Mouse (Mus musculus): ENCODE data around the gene Rfx8. TPM values are rescaled to one million over a fixed set of nuclear protein-coding genes. Genes with fewer than 3 reads are reported as not detected.

The Rfx8 gene
- total and polyA plus RNA-seq, 2 experiments = 0.04 to 0.09 TPM

DNA sequence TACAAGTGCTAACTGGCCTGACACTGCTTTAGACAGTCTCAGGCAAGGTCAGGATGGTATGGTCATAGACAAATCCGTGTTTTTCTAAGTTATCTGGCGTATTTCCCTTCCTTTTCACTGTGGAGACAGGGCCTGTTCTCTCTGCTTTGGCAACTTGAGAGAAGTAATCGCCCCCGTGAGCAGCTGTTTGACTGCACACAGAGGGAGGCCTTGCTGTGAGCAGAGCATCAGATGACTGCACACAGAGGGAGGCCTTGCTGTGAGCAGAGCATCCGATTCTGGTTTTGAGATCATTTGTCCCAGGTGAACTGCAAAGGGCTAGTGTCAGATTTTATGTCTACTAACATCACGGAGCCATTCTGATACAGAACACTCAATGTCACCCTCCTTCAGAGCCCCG is 20.2 kb upstream of the Rfx8 start:
- no peaks in the 10 kb centered on the region for H3K36me3 ChIP-seq (ENCODE audit: control insufficient read depth, insufficient read depth, low read length)
- 76% methylated on average over 7 of the region's 7 CpGs for WGBS
- no peaks in the 10 kb centered on the region for H3K79me2 ChIP-seq (ENCODE audit: control insufficient read depth, insufficient read depth, low read length)
- H3K27me3 ChIP-seq (ENCODE audit: control insufficient read depth, insufficient read depth, low read length) = no peaks in the 10 kb centered on the region
- no peak overlapping the region for H3K4me3 ChIP-seq (ENCODE audit: insufficient read depth, low read depth, low read length)
- no peak overlapping the region for H3K27ac ChIP-seq (replicated peaks; ENCODE audit: insufficient read depth, low read depth, low read length)
- DNase-seq (ENCODE audit: extremely low read depth, low read depth, low spot score) = no peak
- H3K4me1 ChIP-seq (ENCODE audit: control insufficient read depth, insufficient read depth, low read length) = no peaks in the 10 kb centered on the region; the same call in 1 of the 2 replicates
- TF ChIP-seq CTCF (IDR thresholded peaks at IDR 0.05; ENCODE audit: low read depth, low read length) (no peak), POLR2A (IDR thresholded peaks at IDR 0.05; ENCODE audit: extremely low read depth, insufficient read depth, low read length) (no peak)
- no peak overlapping the region for H3K9ac ChIP-seq (ENCODE audit: low read depth, low read length)

GRCm38 (mm10) chr1:39740002-39740401 is 19.2 kb upstream of the Rfx8 start:
- DNase-seq (ENCODE audit: extremely low read depth, low read depth, low spot score) = no peak
- WGBS = 91% methylated on average over 4 of the region's 4 CpGs
- Histone ChIP-seq H3K4me1 (ENCODE audit: control insufficient read depth, insufficient read depth, low read length) (peaks cover 2% of the 10 kb centered on the region; the same call in 1 of the 2 replicates), H3K27me3 (ENCODE audit: control insufficient read depth, insufficient read depth, low read length) (no peaks in the 10 kb centered on the region), H3K9ac (ENCODE audit: low read depth, low read length) (no peak overlapping the region), H3K79me2 (ENCODE audit: control insufficient read depth, insufficient read depth, low read length) (no peaks in the 10 kb centered on the region), H3K27ac (replicated peaks; ENCODE audit: insufficient read depth, low read depth, low read length) (no peak overlapping the region), H3K4me3 (ENCODE audit: insufficient read depth, low read depth, low read length) (no peak overlapping the region), H3K36me3 (ENCODE audit: control insufficient read depth, insufficient read depth, low read length) (no peaks in the 10 kb centered on the region)
- no peak for TF ChIP-seq POLR2A (IDR thresholded peaks at IDR 0.05; ENCODE audit: extremely low read depth, insufficient read depth, low read length)

DNA sequence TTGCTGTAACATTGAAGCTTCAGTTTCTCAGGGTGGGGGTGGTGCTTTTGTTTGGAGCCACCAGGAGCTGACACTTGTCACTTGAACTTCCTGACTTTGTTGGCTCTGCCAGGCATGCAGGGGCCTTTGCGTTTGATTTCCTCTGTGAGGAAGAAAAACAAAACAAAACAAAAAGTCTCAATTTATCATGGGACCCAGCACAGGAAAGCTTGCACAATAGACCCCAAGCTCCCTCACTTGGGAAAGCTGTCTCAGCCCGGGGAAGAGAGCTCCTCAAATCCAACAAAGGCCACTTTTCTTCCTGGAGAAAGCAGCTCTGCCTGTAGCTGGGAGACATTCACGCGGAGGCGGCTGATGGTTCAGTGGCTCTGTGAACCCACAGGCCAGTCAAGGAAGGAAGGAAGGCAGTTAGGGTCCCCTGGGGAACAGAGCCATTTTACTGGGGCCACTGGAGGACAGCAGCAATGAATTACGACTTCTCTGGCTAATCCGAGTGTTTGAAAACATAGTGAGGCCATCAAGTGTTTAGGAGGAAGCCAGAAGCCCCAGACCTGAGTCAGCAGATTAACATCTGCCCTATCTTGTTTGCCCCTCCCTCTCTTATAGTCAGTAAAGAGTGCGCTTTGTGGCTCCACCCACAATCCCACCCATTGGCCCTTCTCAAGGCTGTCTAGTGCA is 15.3 kb upstream of the Rfx8 start:
- no peak overlapping the region for H3K9ac ChIP-seq (ENCODE audit: low read depth, low read length)
- H3K79me2 ChIP-seq (ENCODE audit: control insufficient read depth, insufficient read depth, low read length) = no peaks in the 10 kb centered on the region
- peaks cover 2% of the 10 kb centered on the region; the same call in 1 of the 2 replicates for H3K4me1 ChIP-seq (ENCODE audit: control insufficient read depth, insufficient read depth, low read length)
- 39% methylated on average over 8 of the region's 8 CpGs for WGBS
- H3K36me3 ChIP-seq (ENCODE audit: control insufficient read depth, insufficient read depth, low read length) = no peaks in the 10 kb centered on the region
- peak; percentile 20 for DNase-seq (ENCODE audit: extremely low read depth, low read depth, low spot score)
- H3K4me3 ChIP-seq (ENCODE audit: insufficient read depth, low read depth, low read length) = no peak overlapping the region
- no peaks in the 10 kb centered on the region for H3K27me3 ChIP-seq (ENCODE audit: control insufficient read depth, insufficient read depth, low read length)
- H3K27ac ChIP-seq (replicated peaks; ENCODE audit: insufficient read depth, low read depth, low read length) = peak overlapping the region; percentile 79
- TF ChIP-seq CTCF (IDR thresholded peaks at IDR 0.05; ENCODE audit: low read depth, low read length) = no peak
- TF ChIP-seq POLR2A (IDR thresholded peaks at IDR 0.05; ENCODE audit: extremely low read depth, insufficient read depth, low read length) = no peak

DNA sequence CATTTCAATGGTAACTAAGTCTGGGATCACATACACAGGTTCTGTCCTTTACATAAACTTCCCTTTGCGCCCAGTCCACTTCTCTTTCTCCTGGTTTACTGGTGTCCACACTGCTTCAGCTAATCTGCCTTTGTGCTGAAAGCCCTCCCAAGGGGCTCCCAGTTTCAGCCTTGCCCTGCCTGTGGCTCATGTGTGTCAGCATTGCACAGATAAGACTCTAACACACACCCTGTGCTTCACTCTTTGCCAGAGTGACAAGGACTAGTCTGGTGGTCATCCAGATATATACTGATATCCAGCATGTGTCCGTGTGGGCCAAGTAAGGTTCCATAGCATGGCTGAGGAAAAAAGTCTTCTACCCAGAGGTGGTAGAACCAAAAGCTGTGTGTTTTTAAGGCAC is 14.7 kb upstream of the Rfx8 start:
- H3K4me3 ChIP-seq (ENCODE audit: insufficient read depth, low read depth, low read length) = no peak overlapping the region
- no peaks in the 10 kb centered on the region for H3K27me3 ChIP-seq (ENCODE audit: control insufficient read depth, insufficient read depth, low read length)
- TF ChIP-seq POLR2A (IDR thresholded peaks at IDR 0.05; ENCODE audit: extremely low read depth, insufficient read depth, low read length) = no peak
- no peak for TF ChIP-seq CTCF (IDR thresholded peaks at IDR 0.05; ENCODE audit: low read depth, low read length)
- WGBS = 70% methylated on average over 2 of the region's 2 CpGs
- H3K27ac ChIP-seq (replicated peaks; ENCODE audit: insufficient read depth, low read depth, low read length) = peak overlapping the region; percentile 79
- no peaks in the 10 kb centered on the region for H3K79me2 ChIP-seq (ENCODE audit: control insufficient read depth, insufficient read depth, low read length)
- no peak for DNase-seq (ENCODE audit: extremely low read depth, low read depth, low spot score)
- H3K4me1 ChIP-seq (ENCODE audit: control insufficient read depth, insufficient read depth, low read length) = peaks cover 2% of the 10 kb centered on the region; the same call in 1 of the 2 replicates
- H3K36me3 ChIP-seq (ENCODE audit: control insufficient read depth, insufficient read depth, low read length) = no peaks in the 10 kb centered on the region
- no peak overlapping the region for H3K9ac ChIP-seq (ENCODE audit: low read depth, low read length)

- H3K27ac ChIP-seq (replicated peaks; ENCODE audit: insufficient read depth, low read depth, low read length) = peak overlapping the region; percentile 84
- no peaks in the 10 kb centered on the region for H3K79me2 ChIP-seq (ENCODE audit: control insufficient read depth, insufficient read depth, low read length)
- H3K4me1 ChIP-seq (ENCODE audit: control insufficient read depth, insufficient read depth, low read length) = peaks cover 2% of the 10 kb centered on the region; the same call in 1 of the 2 replicates
- H3K36me3 ChIP-seq (ENCODE audit: control insufficient read depth, insufficient read depth, low read length) = no peaks in the 10 kb centered on the region
- TF ChIP-seq CTCF (IDR thresholded peaks at IDR 0.05; ENCODE audit: low read depth, low read length) (no peak), POLR2A (IDR thresholded peaks at IDR 0.05; ENCODE audit: extremely low read depth, insufficient read depth, low read length) (no peak)
- 79% methylated on average over 6 of the region's 6 CpGs for WGBS
- H3K4me3 ChIP-seq (ENCODE audit: insufficient read depth, low read depth, low read length) = no peak overlapping the region
- no peak for DNase-seq (ENCODE audit: extremely low read depth, low read depth, low spot score)
- H3K9ac ChIP-seq (ENCODE audit: low read depth, low read length) = no peak overlapping the region
- H3K27me3 ChIP-seq (ENCODE audit: control insufficient read depth, insufficient read depth, low read length) = no peaks in the 10 kb centered on the region
Observed at GRCm38 (mm10) chr1:39734881-39735280, 14.1 kb upstream of the Rfx8 start.

- Histone ChIP-seq H3K4me1 (ENCODE audit: control insufficient read depth, insufficient read depth, low read length) (peaks cover 2% of the 10 kb centered on the region; the same call in 1 of the 2 replicates), H3K27me3 (ENCODE audit: control insufficient read depth, insufficient read depth, low read length) (no peaks in the 10 kb centered on the region), H3K36me3 (ENCODE audit: control insufficient read depth, insufficient read depth, low read length) (no peaks in the 10 kb centered on the region), H3K9ac (ENCODE audit: low read depth, low read length) (no peak overlapping the region), H3K27ac (replicated peaks; ENCODE audit: insufficient read depth, low read depth, low read length) (peak overlapping the region; percentile 84), H3K79me2 (ENCODE audit: control insufficient read depth, insufficient read depth, low read length) (no peaks in the 10 kb centered on the region), H3K4me3 (ENCODE audit: insufficient read depth, low read depth, low read length) (no peak overlapping the region)
- TF ChIP-seq POLR2A (IDR thresholded peaks at IDR 0.05; ENCODE audit: extremely low read depth, insufficient read depth, low read length) (no peak), CTCF (IDR thresholded peaks at IDR 0.05; ENCODE audit: low read depth, low read length) (no peak)
- 80% methylated on average over 13 of the region's 13 CpGs for WGBS
- no peak for DNase-seq (ENCODE audit: extremely low read depth, low read depth, low spot score)
Observed at GRCm38 (mm10) chr1:39734311-39734710, 13.5 kb upstream of the Rfx8 start.

All from liver, adult 2 months (tissue).